Mouse (Mus musculus) ES-E14 (cell line): ENCODE results near the gene Mdm1. TPM values are rescaled to one million over a fixed set of nuclear protein-coding genes. Genes with fewer than 3 reads are reported as not detected.
"Not testable (repeated sequence)": the region's sequence is repeated elsewhere in the genome, so short reads cannot be mapped to it uniquely, and the experiment has no call there.

Source experiments
- DNase-seq: peaks from one replicate; pipeline ENCODE4 v3.0.0-alpha.2; 2013; ENCODE audit warnings: low read depth, low spot score
- H3K27ac ChIP-seq: 2 replicates; pipeline ENCODE4 v1.5.1; 2012; ENCODE audit warnings: low read depth, mild to moderate bottlenecking, low read length, moderate library complexity, mixed read lengths; ENCODE audit not compliant: poor library complexity, insufficient read depth, severe bottlenecking
- H3K36me3 ChIP-seq: 2 replicates; pipeline ENCODE4 v1.6.1; 2012; ENCODE audit warnings: mild to moderate bottlenecking, low read length, moderate library complexity, mixed read lengths; ENCODE audit not compliant: control insufficient read depth, poor library complexity, insufficient read depth, severe bottlenecking
- H3K4me1 ChIP-seq, 2 experiments: fragments of 150-350 bp in 1 of 2; sonication (generic) in 1 of 2; 2 replicates each; pipeline ENCODE4 v1.6.1; 2012; ENCODE audit warnings: low read length in 2 of 2, mild to moderate bottlenecking in 1 of 2, mixed read lengths in 1 of 2; ENCODE audit not compliant: control insufficient read depth in 2 of 2, insufficient read depth in 2 of 2, poor library complexity in 1 of 2
- H3K4me3 ChIP-seq, 2 experiments: fragments of 150-350 bp in 1 of 2; sonication (generic) in 1 of 2; 2 replicates each; pipeline ENCODE4 v1.5.1; 2012; ENCODE audit warnings: low read length in 2 of 2, low read depth in 1 of 2, mild to moderate bottlenecking in 1 of 2, mixed read lengths in 1 of 2; ENCODE audit not compliant: insufficient read depth in 1 of 2, poor library complexity in 1 of 2, severe bottlenecking in 1 of 2
- H3K9ac ChIP-seq: 2 replicates; pipeline ENCODE4 v1.6.1; 2012; ENCODE audit warnings: low read depth, mild to moderate bottlenecking, low read length, mixed read lengths; ENCODE audit not compliant: poor library complexity, insufficient read depth, severe bottlenecking
- H3K9me3 ChIP-seq: fragments of 150-350 bp; sonication (generic); 2 replicates; pipeline ENCODE4 v1.6.1; 2012; ENCODE audit warnings: low read depth, mild to moderate bottlenecking, low read length; ENCODE audit not compliant: control insufficient read depth, insufficient read depth
- CHD2 ChIP-seq: IDR thresholded peaks from 2 replicates; pipeline ENCODE4 v1.6.1; 2014; ENCODE audit warnings: mild to moderate bottlenecking, low read depth, low read length, inconsistent platforms
- HCFC1 ChIP-seq: IDR thresholded peaks from 2 replicates; pipeline ENCODE4 v1.6.1; 2012; ENCODE audit warnings: low read length, inconsistent platforms, borderline replicate concordance; ENCODE audit not compliant: insufficient read depth
- MAFK ChIP-seq: IDR thresholded peaks from 2 replicates; pipeline ENCODE4 v1.6.1; 2014; ENCODE audit warnings: mild to moderate bottlenecking, low read depth, low read length, inconsistent platforms; ENCODE audit not compliant: insufficient read depth
- ZC3H11A ChIP-seq: IDR thresholded peaks from 2 replicates; pipeline ENCODE4 v1.6.1; 2012; ENCODE audit warnings: low read depth, mild to moderate bottlenecking, inconsistent platforms, low read length, borderline replicate concordance
- ZNF384 ChIP-seq: IDR thresholded peaks from 2 replicates; pipeline ENCODE4 v1.6.1; 2012; ENCODE audit warnings: low read depth, low read length, inconsistent platforms
- in situ Hi-C, 2 experiments: fragments of 600-800 bp; cut with MboI; formaldehyde crosslinking; loops; one replicate each; pipeline ENCODE4 v1.15.1; 2025; ENCODE audit warnings: low sequenced_read_pairs in 2 of 2, inconsistent platforms in 1 of 2; ENCODE audit not compliant: unreplicated experiment in 2 of 2
- total RNA-seq: library from RNA; depleted of rRNA; stranded (reverse); fragments of 300-350 nt; gene quantifications from 2 replicates; pipeline ENCODE4 v1.2.3, GENCODE M21; 2012

Mdm1 gene
- total RNA-seq, 1 experiment, result 15.5 TPM

GRCm38 (mm10) chr10:118172876-118173275, 31.3 kb downstream of the Mdm1 start:
- Histone ChIP-seq H3K4me1 (peaks cover 6 to 14% of the 10 kb centered on the region in 2 experiments; a peak in 3 of 4 replicates), H3K9me3 (no peaks in the 10 kb centered on the region), H3K4me3 (no peak overlapping the region), H3K9ac (no peak overlapping the region), H3K27ac (no peak overlapping the region), H3K36me3 (no peaks in the 10 kb centered on the region)
- in situ Hi-C loops, result no loop called here
- no peak for TF ChIP-seq CHD2
- no peak for TF ChIP-seq MAFK
- no peak for TF ChIP-seq ZNF384
- no peak for TF ChIP-seq ZC3H11A
- TF ChIP-seq HCFC1, result no peak
- DNase-seq, result no peak

GRCm38 (mm10) chr10:118175542-118175941, 33.9 kb downstream of the Mdm1 start:
- H3K4me3 ChIP-seq, H3K9ac ChIP-seq, H3K36me3 ChIP-seq, H3K4me1 ChIP-seq, H3K9me3 ChIP-seq, DNase-seq, H3K27ac ChIP-seq, in situ Hi-C loops: not testable (repeated sequence)

GRCm38 (mm10) chr10:118178735-118179151, 37.1 kb downstream of the Mdm1 start:
- H3K27ac ChIP-seq, result no peak overlapping the region
- no peaks in the 10 kb centered on the region for H3K9me3 ChIP-seq

GRCm38 (mm10) chr10:118179265-118179664, 37.7 kb downstream of the Mdm1 start:
- Histone ChIP-seq H3K9me3 (no peaks in the 10 kb centered on the region), H3K27ac (no peak overlapping the region), H3K4me3 (no peak overlapping the region), H3K9ac (no peak overlapping the region), H3K36me3 (no peaks in the 10 kb centered on the region), H3K4me1 (no peaks in the 10 kb centered on the region)
- DNase-seq, result no peak
- in situ Hi-C loops, result no loop called here
- TF ChIP-seq ZNF384 (no peak), HCFC1 (no peak), CHD2 (no peak), MAFK (no peak), ZC3H11A (no peak)

More at GRCm38 (mm10) chr10:118178735-118179151, 37.1 kb downstream of the Mdm1 start:
- no peaks in the 10 kb centered on the region for H3K36me3 ChIP-seq
- DNase-seq, result no peak
- H3K4me3 ChIP-seq, result no peak overlapping the region
- no peak overlapping the region for H3K9ac ChIP-seq
- in situ Hi-C loops, result no loop called here
- TF ChIP-seq ZC3H11A (no peak), ZNF384 (no peak), HCFC1 (no peak), CHD2 (no peak), MAFK (no peak)
- H3K4me1 ChIP-seq, result no peaks in the 10 kb centered on the region

GRCm38 (mm10) chr10:118195150-118195549, 53.5 kb downstream of the Mdm1 start:
- H3K4me1 ChIP-seq, H3K4me3 ChIP-seq, H3K9me3 ChIP-seq, in situ Hi-C loops, H3K27ac ChIP-seq, H3K36me3 ChIP-seq, H3K9ac ChIP-seq: not testable (repeated sequence)
- DNase-seq, result peak; percentile 2
